Mouse (Mus musculus) hindbrain, postnatal 0 days (tissue): ENCODE measurements around the gene 4921517D22Rik. TPM values are rescaled to one million over a fixed set of nuclear protein-coding genes. Genes with fewer than 3 reads are reported as not detected.

Source experiments
- ATAC-seq: fragments of 200-750 bp; cut with Nextera tagmentation; 2 replicates; pipeline ENCODE4 v1.8.0; 2017; ENCODE audit warnings: mild to moderate bottlenecking, moderate TSS enrichment, moderate library complexity
- DNase-seq: peaks from one replicate; pipeline ENCODE4 v3.0.0-alpha.2; 2015; ENCODE audit warnings: low spot score
- H3K27ac ChIP-seq: fragments of 300-500 bp; sonication (generic); 2 replicates; pipeline ENCODE4 v1.5.1; 2014; ENCODE audit warnings: mild to moderate bottlenecking
- H3K27me3 ChIP-seq: fragments of 300-500 bp; sonication (generic); 2 replicates; pipeline ENCODE4 v1.6.1; 2014; ENCODE audit warnings: low read length, mixed read lengths; ENCODE audit not compliant: insufficient read depth
- H3K36me3 ChIP-seq: fragments of 300-500 bp; sonication (generic); 2 replicates; pipeline ENCODE4 v1.6.1; 2014; ENCODE audit warnings: low read length, mixed read lengths; ENCODE audit not compliant: insufficient read depth
- H3K4me1 ChIP-seq: fragments of 300-500 bp; sonication (generic); 2 replicates; pipeline ENCODE4 v1.6.1; 2014; ENCODE audit warnings: antibody characterized with exemption, low read length, mixed read lengths; ENCODE audit not compliant: insufficient read depth
- H3K4me2 ChIP-seq: fragments of 300-500 bp; sonication (generic); 2 replicates; pipeline ENCODE4 v1.6.1; 2014; ENCODE audit warnings: low read depth, mild to moderate bottlenecking, low read length, moderate library complexity, mixed read lengths
- H3K4me3 ChIP-seq: fragments of 300-500 bp; sonication (generic); 2 replicates; pipeline ENCODE4 v1.5.1; 2014; ENCODE audit warnings: low read length
- H3K9ac ChIP-seq: fragments of 300-500 bp; sonication (generic); replicated peaks from 2 replicates; pipeline ENCODE4 v1.6.1; 2014; ENCODE audit warnings: mild to moderate bottlenecking, low read length, moderate library complexity, mixed read lengths
- H3K9me3 ChIP-seq: fragments of 300-500 bp; sonication (generic); 2 replicates; pipeline ENCODE4 v1.6.1; 2016; ENCODE audit warnings: low read length, mixed read lengths
- CTCF ChIP-seq: IDR thresholded peaks from 2 replicates; pipeline ENCODE4 v1.5.1; 2016; ENCODE audit warnings: antibody characterized with exemption, control low read depth, low read depth
- WGBS: fragments of 180-500 bp; shearing (Covaris S2); extraction: QIAGEN DNeasy Blood & Tissue Kit; methylation state at CpG from one replicate; pipeline ENCODE4 v1.1.7; 2014; 5-methylcytosine and 5-hydroxymethylcytosine counted together
- polyA plus RNA-seq: library from polyadenylated mRNA; unstranded; fragments of >200 nt; fragmentation: Nextera tagmentation; extraction: Ambion mirVana; gene quantifications from 2 replicates; pipeline ENCODE4 v1.2.1, GENCODE M21; 2015
- total RNA-seq: library from RNA; depleted of rRNA; stranded (reverse); fragments of >200 nt; gene quantifications from 2 replicates; pipeline ENCODE4 v1.2.3, GENCODE M21; 2014

The 4921517D22Rik gene
- total and polyA plus RNA-seq, 2 experiments from 2014 or later = not detected

- no peak overlapping the region for H3K4me2 ChIP-seq
- no peak for TF ChIP-seq CTCF
- H3K36me3 ChIP-seq = no peaks in the 10 kb centered on the region
- 92% methylated on average over 7 of the region's 7 CpGs for WGBS
- H3K9me3 ChIP-seq = no peaks in the 10 kb centered on the region
- no peak for ATAC-seq
- DNase-seq = no peak
- H3K9ac ChIP-seq = no peak overlapping the region
- H3K27ac ChIP-seq = no peak overlapping the region
- no peaks in the 10 kb centered on the region for H3K4me1 ChIP-seq
- H3K4me3 ChIP-seq = no peak overlapping the region
- no peaks in the 10 kb centered on the region for H3K27me3 ChIP-seq
Measured at GRCm38 (mm10) chr13:59695781-59696180, 1.9 kb upstream of the 4921517D22Rik start.

- Histone ChIP-seq H3K4me3 (no peak overlapping the region), H3K9me3 (no peaks in the 10 kb centered on the region), H3K9ac (no peak overlapping the region), H3K27ac (no peak overlapping the region), H3K4me2 (no peak overlapping the region), H3K36me3 (no peaks in the 10 kb centered on the region), H3K4me1 (no peaks in the 10 kb centered on the region), H3K27me3 (no peaks in the 10 kb centered on the region)
- TF ChIP-seq CTCF = no peak
- ATAC-seq = no peak
- WGBS = 15% methylated on average over 10 of the region's 10 CpGs
- DNase-seq = no peak
Measured at GRCm38 (mm10) chr13:59691478-59691877, 2.4 kb downstream of the 4921517D22Rik start.

- no peak for DNase-seq
- H3K9me3 ChIP-seq = no peaks in the 10 kb centered on the region
- 89% methylated on average over 7 of the region's 7 CpGs for WGBS
- TF ChIP-seq CTCF = no peak
- no peak overlapping the region for H3K4me3 ChIP-seq
- no peaks in the 10 kb centered on the region for H3K36me3 ChIP-seq
- ATAC-seq = no peak
- no peak overlapping the region for H3K4me2 ChIP-seq
- H3K27me3 ChIP-seq = no peaks in the 10 kb centered on the region
- no peak overlapping the region for H3K27ac ChIP-seq
- H3K9ac ChIP-seq = no peak overlapping the region
- no peaks in the 10 kb centered on the region for H3K4me1 ChIP-seq
Measured at GRCm38 (mm10) chr13:59690576-59690975, 3.3 kb downstream of the 4921517D22Rik start.

- DNase-seq (no peak), ATAC-seq (no peak)
- 93% methylated on average over 3 of the region's 3 CpGs for WGBS
- H3K9me3 ChIP-seq = no peaks in the 10 kb centered on the region
- no peaks in the 10 kb centered on the region for H3K4me1 ChIP-seq
- H3K9ac ChIP-seq = no peak overlapping the region
- H3K4me3 ChIP-seq = no peak overlapping the region
- H3K27ac ChIP-seq = no peak overlapping the region
- no peak overlapping the region for H3K4me2 ChIP-seq
- H3K27me3 ChIP-seq = no peaks in the 10 kb centered on the region
- TF ChIP-seq CTCF = no peak
- no peaks in the 10 kb centered on the region for H3K36me3 ChIP-seq
Measured at GRCm38 (mm10) chr13:59689843-59690242, 4.1 kb downstream of the 4921517D22Rik start.

GRCm38 (mm10) chr13:59689313-59689712 is 4.6 kb downstream of the 4921517D22Rik start:
- no peaks in the 10 kb centered on the region for H3K36me3 ChIP-seq
- H3K4me2 ChIP-seq = no peak overlapping the region
- no peak for ATAC-seq
- no peaks in the 10 kb centered on the region for H3K27me3 ChIP-seq
- H3K27ac ChIP-seq = no peak overlapping the region
- no peaks in the 10 kb centered on the region for H3K9me3 ChIP-seq
- 86% methylated on average over 9 of the region's 9 CpGs for WGBS
- no peak for TF ChIP-seq CTCF
- H3K4me3 ChIP-seq = no peak overlapping the region
- H3K4me1 ChIP-seq = no peaks in the 10 kb centered on the region
- DNase-seq = no peak
- H3K9ac ChIP-seq = no peak overlapping the region

GRCm38 (mm10) chr13:59688338-59688770 is 5.6 kb downstream of the 4921517D22Rik start:
- Histone ChIP-seq H3K27me3 (no peaks in the 10 kb centered on the region), H3K4me3 (no peak overlapping the region), H3K4me2 (no peak overlapping the region), H3K4me1 (no peaks in the 10 kb centered on the region), H3K36me3 (no peaks in the 10 kb centered on the region), H3K27ac (no peak overlapping the region), H3K9ac (no peak overlapping the region), H3K9me3 (no peaks in the 10 kb centered on the region)
- no peak for TF ChIP-seq CTCF
- WGBS = 46% methylated on average over 13 of the region's 13 CpGs
- DNase-seq (no peak), ATAC-seq (no peak)

- DNase-seq = no peak
- H3K9me3 ChIP-seq = no peaks in the 10 kb centered on the region
- no peak for ATAC-seq
- H3K27ac ChIP-seq = no peak overlapping the region
- no peaks in the 10 kb centered on the region for H3K27me3 ChIP-seq
- H3K36me3 ChIP-seq = no peaks in the 10 kb centered on the region
- H3K4me2 ChIP-seq = no peak overlapping the region
- WGBS = 80% methylated on average over 3 of the region's 3 CpGs
- no peak for TF ChIP-seq CTCF
- H3K4me1 ChIP-seq = no peaks in the 10 kb centered on the region
- H3K9ac ChIP-seq = no peak overlapping the region
- no peak overlapping the region for H3K4me3 ChIP-seq
Measured at GRCm38 (mm10) chr13:59685236-59685635, 8.7 kb downstream of the 4921517D22Rik start.
